Mouse (Mus musculus): ENCODE data around the gene Spo11.

Gene Spo11

DNA sequence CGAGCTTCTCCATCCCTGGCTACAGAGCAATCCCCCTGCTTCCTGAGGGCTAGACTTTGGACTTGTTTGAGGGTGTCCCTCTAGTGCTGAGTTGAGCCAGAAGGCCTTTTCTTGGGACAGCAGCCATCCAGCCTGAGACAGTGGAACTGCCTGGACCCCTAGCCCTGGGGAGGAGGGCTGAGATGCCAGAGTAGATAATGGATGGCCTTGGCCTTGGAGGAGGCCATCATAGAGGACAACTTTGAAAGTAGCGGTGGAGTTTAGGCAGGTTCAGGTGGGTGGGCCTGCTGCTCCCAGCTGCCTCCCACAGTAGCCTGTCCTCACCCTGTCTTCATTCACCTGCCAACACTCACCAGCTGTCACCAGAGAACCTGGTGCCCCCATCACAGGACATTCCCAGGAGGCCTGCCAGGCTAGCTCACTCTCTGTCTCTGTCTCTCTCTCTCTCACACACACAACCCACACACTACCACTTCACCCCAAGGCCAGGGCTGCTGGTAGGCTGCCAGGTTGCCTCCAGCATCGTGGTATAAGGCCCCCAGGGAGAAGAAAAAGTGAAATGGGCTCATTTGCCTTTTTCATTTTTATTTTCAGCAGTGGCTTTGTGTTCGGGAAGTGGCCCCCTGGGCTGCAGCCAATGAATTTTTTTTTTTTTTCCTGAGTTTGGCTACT lies 50.5 kb downstream of the Spo11 start:
- intact Hi-C loops (cut with DNase I): no loop called here

DNA sequence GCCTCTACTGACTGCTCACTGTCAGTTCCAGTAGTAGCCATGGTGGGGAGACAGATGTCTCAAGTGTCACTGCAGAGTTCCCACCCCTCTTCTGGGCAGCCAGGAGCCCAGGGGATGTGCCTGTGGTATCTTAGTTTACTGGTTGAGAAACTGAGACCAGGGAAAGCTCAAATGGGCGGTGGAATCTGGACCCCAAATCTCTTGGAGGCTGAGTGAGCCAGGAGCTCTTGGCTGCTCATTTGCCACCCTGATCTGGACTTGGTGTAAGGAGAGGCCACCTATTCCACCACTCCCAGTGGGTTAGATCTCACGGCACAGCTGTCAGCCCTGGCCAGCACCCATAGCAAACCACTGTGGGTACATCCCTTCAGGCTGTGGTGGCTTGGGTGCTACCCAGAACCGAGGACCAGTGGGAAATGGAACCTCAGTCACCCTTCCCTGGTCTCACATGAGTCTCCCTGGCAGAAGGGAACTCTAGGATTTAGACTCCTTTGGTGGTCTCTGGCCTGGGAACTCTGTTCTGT lies 51.1 kb downstream of the Spo11 start:
- intact Hi-C loops (cut with DNase I): no loop called here

GRCm38 (mm10) chr2:173030591-173031338 lies 53.3 kb downstream of the Spo11 start:
- intact Hi-C loops (cut with DNase I): no loop called here

GRCm38 (mm10) chr2:173033531-173033930 lies 56.0 kb downstream of the Spo11 start:
- intact Hi-C loops (cut with DNase I): no loop called here

GRCm38 (mm10) chr2:173034998-173035397 lies 57.5 kb downstream of the Spo11 start:
- intact Hi-C loops (cut with DNase I): no loop called here

DNA sequence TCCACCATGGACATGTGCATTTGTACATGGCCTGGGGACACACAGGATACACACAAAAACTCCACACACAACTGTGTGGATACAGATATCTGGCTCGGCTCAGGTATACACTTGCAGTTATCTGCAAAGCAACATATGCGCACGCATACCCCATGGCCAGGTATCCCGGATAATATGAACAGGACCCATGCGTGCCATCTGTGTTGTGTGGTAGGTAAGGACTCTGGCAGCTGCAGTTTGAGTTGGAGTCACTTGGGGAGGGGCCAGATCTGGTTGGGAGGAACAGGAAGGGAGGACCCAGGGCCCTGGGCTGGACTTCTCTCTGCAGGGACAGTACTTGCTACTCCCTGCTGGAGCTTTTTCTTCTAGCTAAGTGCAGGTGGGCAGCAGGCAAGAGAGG lies 58.2 kb downstream of the Spo11 start:
- intact Hi-C loops (cut with DNase I): no loop called here

DNA sequence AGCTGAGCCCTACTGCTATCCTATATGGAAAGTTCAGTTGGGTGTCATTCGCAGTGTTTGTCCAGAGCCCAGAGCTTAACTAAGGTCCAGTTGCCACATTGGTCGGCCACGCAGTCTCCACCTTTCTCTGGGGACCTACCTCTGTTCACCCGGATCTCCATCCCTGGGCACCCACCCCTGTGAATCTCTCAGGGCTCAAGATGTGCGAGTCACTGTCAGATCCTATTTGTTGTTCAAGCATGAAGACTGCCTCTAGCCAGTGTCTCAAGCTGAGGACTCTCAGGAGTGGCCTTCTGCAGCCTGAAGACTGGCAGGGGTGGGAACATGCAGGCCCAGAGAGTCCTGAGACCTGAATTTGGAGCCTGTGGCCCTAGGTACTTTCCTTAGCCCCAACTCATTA lies 58.6 kb downstream of the Spo11 start:
- intact Hi-C loops (cut with DNase I): no loop called here

- intact Hi-C loops (cut with DNase I): no loop called here
Observed at GRCm38 (mm10) chr2:173036611-173037010, 59.1 kb downstream of the Spo11 start.

- intact Hi-C loops (cut with DNase I): no loop called here
Observed at GRCm38 (mm10) chr2:173037347-173037746, 59.8 kb downstream of the Spo11 start.

DNA sequence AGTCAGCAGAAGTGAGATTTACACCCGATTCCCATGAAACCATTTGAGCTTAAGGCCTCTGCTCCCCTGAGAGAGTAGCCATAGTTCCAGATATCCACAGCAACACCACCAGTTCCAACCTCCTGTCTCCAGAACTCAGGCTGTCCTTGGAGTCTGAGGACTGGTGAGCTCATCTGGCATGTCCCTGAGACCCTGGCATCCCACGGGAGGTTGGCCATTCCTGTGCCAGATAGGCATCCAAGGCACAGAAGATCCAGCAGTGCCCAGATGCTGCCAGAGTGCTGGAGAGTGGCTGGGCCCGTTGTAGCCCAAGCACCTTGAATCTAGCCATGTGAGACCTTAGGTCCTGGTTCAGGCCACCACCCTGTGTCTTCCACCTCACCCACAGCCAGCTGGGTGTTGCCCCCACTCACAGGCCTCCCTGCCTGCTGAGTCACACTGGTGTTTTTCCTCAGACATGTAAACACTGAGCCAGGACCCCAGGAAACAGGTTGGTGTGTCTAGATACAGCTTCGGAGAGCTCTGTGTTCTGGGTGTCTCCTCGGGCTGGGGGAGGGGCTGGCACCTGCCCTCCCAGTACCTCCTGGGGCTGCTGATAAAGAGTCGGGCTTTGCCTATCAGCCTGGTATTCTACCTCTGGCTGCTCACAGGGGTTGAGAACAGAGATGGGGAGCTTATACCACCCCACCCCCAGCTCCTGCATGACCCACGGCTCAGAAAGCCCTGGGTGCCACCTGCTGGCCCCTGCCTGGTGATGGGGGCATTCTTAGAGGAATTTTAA lies 60.5 kb downstream of the Spo11 start:
- intact Hi-C loops (cut with DNase I): no loop called here

DNA sequence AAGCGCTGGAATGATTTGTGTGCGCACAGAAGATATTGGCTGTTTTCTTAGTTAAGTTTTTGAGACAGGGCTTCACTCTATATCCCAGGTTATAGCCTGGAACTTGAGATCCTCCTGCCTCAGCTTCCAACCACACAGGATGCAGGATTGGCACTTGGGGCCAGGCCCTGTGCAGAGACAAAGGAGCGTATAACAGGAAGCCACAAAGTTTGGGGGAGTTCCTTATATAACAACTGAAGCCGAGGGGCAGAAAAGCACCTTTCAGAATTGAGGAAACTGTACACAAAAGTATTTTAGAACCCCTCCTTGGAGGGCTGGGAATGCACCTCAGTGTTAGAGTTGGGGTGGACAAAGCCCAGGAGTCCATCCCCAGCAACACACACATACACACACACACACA lies 61.5 kb downstream of the Spo11 start:
- intact Hi-C loops (cut with DNase I): no loop called here

GRCm38 (mm10) chr2:173040803-173041202 lies 63.3 kb downstream of the Spo11 start:
- intact Hi-C loops (cut with DNase I): no loop called here

- intact Hi-C loops (cut with DNase I): no loop called here
Observed at GRCm38 (mm10) chr2:173041242-173041641, 63.7 kb downstream of the Spo11 start.

- intact Hi-C loops (cut with DNase I): no loop called here
Observed at GRCm38 (mm10) chr2:173041893-173042292, 64.4 kb downstream of the Spo11 start.

DNA sequence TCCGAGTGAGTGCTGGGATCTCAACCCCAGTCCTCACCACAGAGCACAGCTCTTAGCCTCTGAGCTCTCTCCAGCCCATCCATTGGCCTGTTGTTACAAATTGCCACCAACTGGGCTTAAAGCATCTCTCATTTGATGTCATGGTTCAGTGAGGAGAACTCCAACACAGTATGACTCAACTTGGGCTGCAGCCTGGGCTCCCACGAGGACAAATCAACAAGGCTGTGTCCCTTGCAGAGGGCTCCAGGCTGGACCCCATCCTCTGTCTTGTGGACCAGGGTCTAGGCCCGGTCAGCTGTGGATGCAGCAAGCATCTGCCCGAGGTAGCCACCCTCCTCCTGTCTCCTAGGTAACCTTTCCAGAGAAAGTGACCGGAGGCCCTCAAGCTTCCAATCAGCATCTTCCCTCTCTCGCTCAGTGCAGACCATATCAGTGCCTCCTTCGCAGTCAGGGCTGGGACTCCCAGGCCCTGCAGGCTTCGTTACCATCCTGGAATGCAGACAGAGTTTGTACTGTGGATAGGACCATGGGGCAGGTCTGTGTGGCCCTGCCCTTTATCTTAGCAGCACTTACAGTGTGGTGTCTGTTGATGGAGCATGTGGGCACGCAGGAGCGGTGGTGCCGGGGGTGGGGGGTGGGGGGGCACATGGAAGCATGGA lies 65.1 kb downstream of the Spo11 start:
- intact Hi-C loops (cut with DNase I): no loop called here

All from adrenal gland (tissue).